Mouse (Mus musculus) forebrain, embryonic 10.5 days (tissue): ENCODE data around the gene Mns1. TPM values are rescaled to one million over a fixed set of nuclear protein-coding genes. Genes with fewer than 3 reads are reported as not detected.
A peak's percentile ranks its signal among the peaks of the same experiment; 100 is the strongest.
"Not testable (repeated sequence)": the region's sequence is repeated elsewhere in the genome, so short reads cannot be mapped to it uniquely, and the experiment has no call there.

Experiments
- DNase-seq: peaks from one replicate; pipeline ENCODE4 v3.0.0-alpha.2; 2017; ENCODE audit warnings: low spot score; ENCODE audit errors: extremely low spot score
- H3K27ac ChIP-seq: fragments of 300-500 bp; sonication (generic); 2 replicates; pipeline ENCODE4 v1.5.1; 2016; ENCODE audit warnings: mild to moderate bottlenecking
- H3K27me3 ChIP-seq: fragments of 300-500 bp; sonication (generic); 2 replicates; pipeline ENCODE4 v1.6.1; 2016; ENCODE audit warnings: mild to moderate bottlenecking; ENCODE audit not compliant: poor library complexity, severe bottlenecking
- H3K36me3 ChIP-seq: fragments of 300-500 bp; sonication (generic); replicated peaks from 2 replicates; pipeline ENCODE4 v1.6.1; 2016; ENCODE audit warnings: mild to moderate bottlenecking, moderate library complexity
- H3K4me1 ChIP-seq: fragments of 300-500 bp; sonication (generic); 2 replicates; pipeline ENCODE4 v1.6.1; 2016
- H3K4me3 ChIP-seq: fragments of 300-500 bp; sonication (generic); 2 replicates; pipeline ENCODE4 v1.5.1; 2016; ENCODE audit warnings: mild to moderate bottlenecking, moderate library complexity
- H3K9me3 ChIP-seq: fragments of 300-500 bp; sonication (generic); 2 replicates; pipeline ENCODE4 v1.6.1; 2016; ENCODE audit warnings: mild to moderate bottlenecking, moderate library complexity
- WGBS: fragments of 180-500 bp; shearing (Covaris S2); methylation state at CpG from one replicate; pipeline ENCODE4 v1.1.7; 2016; 5-methylcytosine and 5-hydroxymethylcytosine counted together
- polyA plus RNA-seq: library from polyadenylated mRNA; unstranded; fragments of >200 nt; fragmentation: Nextera tagmentation; extraction: Ambion mirVana; gene quantifications from 2 replicates; pipeline ENCODE4 v1.2.1, GENCODE M21; 2016

Gene Mns1
- polyA plus RNA-seq = 61.8 and 67.6 TPM in 2 replicates

DNA sequence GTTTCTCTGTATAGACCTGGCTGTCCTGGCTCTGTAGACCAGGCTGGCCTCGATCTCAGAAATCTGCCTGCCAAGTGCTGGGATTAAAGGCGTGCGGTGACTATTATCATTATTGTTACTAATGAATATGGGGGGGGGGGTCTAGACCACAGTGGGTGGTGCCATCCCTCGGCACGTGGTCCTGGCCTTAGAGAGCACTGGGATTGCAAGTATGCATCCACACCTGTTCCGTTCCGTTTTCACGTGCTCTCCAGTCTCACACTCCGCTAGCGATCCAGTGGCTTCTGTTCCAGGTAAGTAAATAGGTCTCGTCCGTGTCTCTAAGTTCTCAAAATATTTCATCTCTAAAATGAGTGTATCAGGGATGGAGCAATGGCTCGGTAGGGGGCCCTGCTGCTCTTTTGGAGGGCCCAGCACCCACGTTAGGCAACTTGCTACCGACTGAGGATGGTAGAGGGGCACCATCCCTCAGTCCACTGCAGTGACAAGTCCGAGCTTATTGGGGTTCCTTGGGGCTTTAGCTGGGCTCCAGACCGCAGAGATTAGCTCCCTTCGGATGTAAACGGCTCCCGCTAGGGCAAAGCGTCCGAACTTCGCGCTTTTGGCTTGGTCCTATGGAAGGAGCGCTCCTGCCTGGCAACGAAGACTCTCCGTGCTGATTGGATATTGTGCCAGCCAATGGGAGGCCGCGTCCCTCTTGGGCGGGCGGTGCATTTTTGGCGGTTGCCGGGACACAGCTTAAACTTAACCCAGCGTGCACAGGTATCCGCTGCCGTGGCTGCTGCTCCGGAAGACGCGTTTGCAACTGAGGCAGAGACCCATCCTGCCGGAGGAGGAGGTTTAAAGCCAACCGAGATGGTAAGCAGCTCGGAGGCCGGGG lies at the start of gene Mns1:
Gene Mns1, plus strand, starts transcription at position 190 of the 880 bp plus-strand sequence.
- peaks cover 30% of the 10 kb centered on the region for H3K4me1 ChIP-seq
- H3K4me3 ChIP-seq = peak within 1 kb of the TSS; percentile 59
- no peaks in the 10 kb centered on the region for H3K27me3 ChIP-seq
- WGBS = 2% methylated on average over 43 of the region's 43 CpGs
- H3K27ac ChIP-seq = peak within 1 kb of the TSS; percentile 94
- DNase-seq = peak; percentile 96
- peaks cover 28% of the 10 kb centered on the region for H3K36me3 ChIP-seq
- no peaks in the 10 kb centered on the region for H3K9me3 ChIP-seq

GRCm38 (mm10) chr9:72388934-72389333 lies 48.9 kb upstream of the Mns1 start:
- no peaks in the 10 kb centered on the region for H3K36me3 ChIP-seq
- no peak overlapping the region for H3K4me3 ChIP-seq
- H3K9me3 ChIP-seq = no peaks in the 10 kb centered on the region
- peaks cover 11% of the 10 kb centered on the region for H3K4me1 ChIP-seq
- H3K27me3 ChIP-seq = no peaks in the 10 kb centered on the region
- DNase-seq = no peak
- no peak overlapping the region for H3K27ac ChIP-seq
- 90% methylated on average over 4 of the region's 4 CpGs for WGBS

DNA sequence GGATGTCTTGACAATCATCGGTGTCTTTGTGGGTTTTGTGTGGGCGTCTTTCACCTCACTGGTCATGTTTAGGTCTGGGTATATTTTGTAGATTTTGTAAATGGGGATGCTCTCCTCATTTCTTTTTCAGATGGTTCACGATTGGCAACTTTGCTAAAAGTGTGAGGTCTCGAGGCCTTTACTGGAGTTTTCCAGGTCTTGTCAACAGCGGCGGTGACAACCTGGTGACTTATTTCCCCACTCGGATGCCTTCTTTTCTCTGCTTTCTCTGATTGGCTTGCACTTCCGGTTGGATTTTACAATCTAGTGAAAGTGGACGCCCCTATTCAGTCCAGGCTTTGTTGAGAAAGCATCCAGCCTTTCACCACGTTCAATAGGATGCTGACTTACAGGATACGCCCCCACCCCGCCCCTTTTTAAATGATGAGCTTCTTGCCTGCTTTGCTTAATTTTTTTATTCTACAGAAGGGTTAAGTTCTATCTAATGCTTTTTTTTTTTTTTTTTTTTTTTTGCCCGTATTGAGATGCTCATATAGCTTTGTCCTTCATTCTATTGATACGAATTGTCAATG lies 48.3 kb upstream of the Mns1 start:
- Histone ChIP-seq H3K27ac (no peak overlapping the region), H3K4me3 (no peak overlapping the region), H3K4me1 (peaks cover 13% of the 10 kb centered on the region), H3K9me3 (no peaks in the 10 kb centered on the region), H3K27me3 (no peaks in the 10 kb centered on the region), H3K36me3 (no peaks in the 10 kb centered on the region)
- 78% methylated on average over 14 of the region's 14 CpGs for WGBS
- DNase-seq = no peak

- no peak for DNase-seq
- 89% methylated on average over 12 of the region's 12 CpGs for WGBS
- Histone ChIP-seq H3K27me3 (no peaks in the 10 kb centered on the region), H3K9me3 (no peaks in the 10 kb centered on the region), H3K4me3 (no peak overlapping the region), H3K27ac (no peak overlapping the region), H3K36me3 (no peaks in the 10 kb centered on the region), H3K4me1 (peaks cover 16% of the 10 kb centered on the region)
Observed at GRCm38 (mm10) chr9:72390321-72391077, 47.3 kb upstream of the Mns1 start.

DNA sequence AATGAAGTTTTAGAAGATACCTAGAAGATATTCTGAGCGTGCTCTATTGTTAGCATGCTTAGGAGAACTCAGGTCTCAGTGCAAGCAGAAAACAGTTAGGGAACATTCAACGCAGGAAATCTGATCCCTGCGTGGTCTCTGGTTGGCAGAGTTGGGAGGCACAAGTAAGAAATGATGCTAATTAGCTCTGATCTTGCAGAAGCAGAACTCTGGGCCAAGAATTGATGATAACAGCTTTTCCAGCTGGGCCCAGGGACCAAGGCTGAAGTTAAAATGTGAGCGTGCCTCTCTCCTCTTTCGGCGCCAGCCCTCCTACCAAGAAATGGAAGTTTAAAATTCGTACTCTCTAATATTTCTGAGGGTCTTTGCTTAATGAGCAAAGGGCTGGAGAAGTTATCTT lies 45.1 kb upstream of the Mns1 start:
- Histone ChIP-seq H3K27ac (no peak overlapping the region), H3K36me3 (no peaks in the 10 kb centered on the region), H3K4me3 (no peak overlapping the region), H3K4me1 (peaks cover 16% of the 10 kb centered on the region), H3K27me3 (no peaks in the 10 kb centered on the region), H3K9me3 (no peaks in the 10 kb centered on the region)
- DNase-seq = no peak
- 88% methylated on average over 7 of the region's 7 CpGs for WGBS

- H3K27me3 ChIP-seq = no peaks in the 10 kb centered on the region
- 81% methylated on average over 15 of the region's 15 CpGs for WGBS
- H3K4me1 ChIP-seq = peaks cover 16% of the 10 kb centered on the region
- no peak overlapping the region for H3K4me3 ChIP-seq
- DNase-seq = no peak
- H3K36me3 ChIP-seq = no peaks in the 10 kb centered on the region
- no peak overlapping the region for H3K27ac ChIP-seq
- no peaks in the 10 kb centered on the region for H3K9me3 ChIP-seq
Observed at GRCm38 (mm10) chr9:72393238-72393637, 44.6 kb upstream of the Mns1 start.

- no peak overlapping the region for H3K4me3 ChIP-seq
- peaks cover 4% of the 10 kb centered on the region; the same call in 1 of the 2 replicates for H3K9me3 ChIP-seq
- no peak for DNase-seq
- H3K27me3 ChIP-seq = no peaks in the 10 kb centered on the region
- no peaks in the 10 kb centered on the region for H3K36me3 ChIP-seq
- 84% methylated on average over 8 of the region's 8 CpGs for WGBS
- H3K4me1 ChIP-seq = peaks cover 16% of the 10 kb centered on the region
- no peak overlapping the region for H3K27ac ChIP-seq
Observed at GRCm38 (mm10) chr9:72393869-72394341, 43.9 kb upstream of the Mns1 start.

- Histone ChIP-seq H3K9me3 (peaks cover 4% of the 10 kb centered on the region; the same call in 1 of the 2 replicates), H3K27me3 (no peaks in the 10 kb centered on the region), H3K4me3 (no peak overlapping the region), H3K27ac (no peak overlapping the region), H3K36me3 (no peaks in the 10 kb centered on the region), H3K4me1 (peaks cover 5% of the 10 kb centered on the region; the same call in 1 of the 2 replicates)
- WGBS = 46% methylated on average over 4 of the region's 4 CpGs
- no peak for DNase-seq
Observed at GRCm38 (mm10) chr9:72400121-72400520, 37.7 kb upstream of the Mns1 start.

DNA sequence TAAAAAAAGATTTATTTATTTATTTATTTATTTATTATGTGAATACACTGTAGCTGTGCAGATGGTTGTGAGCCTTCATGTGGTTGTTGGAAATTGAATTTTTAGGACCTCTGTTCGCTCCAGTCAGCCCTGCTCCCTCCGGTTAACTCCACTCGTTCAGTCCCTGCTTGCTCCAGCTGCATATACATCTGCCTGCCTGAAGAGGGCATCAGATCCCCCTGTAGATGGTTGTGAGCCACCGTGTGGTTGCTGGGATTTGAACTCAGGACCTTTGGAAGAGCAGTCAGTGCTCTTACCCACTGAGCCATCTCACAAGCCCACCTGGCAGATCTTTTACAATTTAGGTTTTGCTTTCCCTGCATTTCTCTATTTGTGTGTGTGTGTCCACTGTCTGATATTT lies 36.0 kb upstream of the Mns1 start:
- H3K4me1 ChIP-seq, H3K27ac ChIP-seq, H3K4me3 ChIP-seq, H3K36me3 ChIP-seq, H3K9me3 ChIP-seq, DNase-seq, H3K27me3 ChIP-seq: not testable (repeated sequence)
- 74% methylated on average over 4 of the region's 4 CpGs for WGBS

GRCm38 (mm10) chr9:72403421-72403820 lies 34.4 kb upstream of the Mns1 start:
- peaks cover 8% of the 10 kb centered on the region; the same call in 1 of the 2 replicates for H3K4me1 ChIP-seq
- no peak for DNase-seq
- H3K9me3 ChIP-seq = peaks cover 4% of the 10 kb centered on the region; the same call in 1 of the 2 replicates
- H3K27ac ChIP-seq = no peak overlapping the region
- no peak overlapping the region for H3K4me3 ChIP-seq
- 80% methylated on average over 6 of the region's 6 CpGs for WGBS
- H3K36me3 ChIP-seq = no peaks in the 10 kb centered on the region
- H3K27me3 ChIP-seq = no peaks in the 10 kb centered on the region

DNA sequence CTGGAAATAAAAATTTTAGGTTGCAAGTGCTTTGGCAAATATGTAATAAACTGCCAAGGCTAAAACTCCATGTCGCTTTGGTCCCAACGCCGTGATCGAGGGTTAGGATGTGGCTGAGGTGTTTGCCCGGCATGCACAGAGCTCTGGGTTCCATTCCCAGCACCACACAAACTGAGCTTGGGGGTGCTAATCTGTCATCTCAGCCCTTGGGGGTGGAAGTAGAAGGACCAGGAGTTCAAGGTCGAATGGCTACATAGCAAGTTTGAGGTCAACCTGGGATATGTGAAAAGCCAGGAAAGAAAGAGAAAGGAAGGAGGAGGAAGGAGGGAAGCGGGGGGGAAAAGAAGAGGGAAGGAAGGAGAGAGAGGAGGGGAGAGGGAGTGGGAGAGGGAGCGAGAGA lies 33.4 kb upstream of the Mns1 start:
- H3K4me3 ChIP-seq = no peak overlapping the region
- 90% methylated on average over 8 of the region's 8 CpGs for WGBS
- H3K27ac ChIP-seq = no peak overlapping the region
- H3K27me3 ChIP-seq = peaks cover 4% of the 10 kb centered on the region
- DNase-seq = no peak
- no peaks in the 10 kb centered on the region for H3K36me3 ChIP-seq
- peaks cover 11% of the 10 kb centered on the region; the same call in 1 of the 2 replicates for H3K4me1 ChIP-seq
- no peaks in the 10 kb centered on the region for H3K9me3 ChIP-seq

GRCm38 (mm10) chr9:72404934-72405333 lies 32.9 kb upstream of the Mns1 start:
- H3K4me3 ChIP-seq = no peak overlapping the region
- peaks cover 11% of the 10 kb centered on the region; the same call in 1 of the 2 replicates for H3K4me1 ChIP-seq
- no peak overlapping the region for H3K27ac ChIP-seq
- DNase-seq = no peak
- peaks cover 9% of the 10 kb centered on the region for H3K27me3 ChIP-seq
- no peaks in the 10 kb centered on the region for H3K9me3 ChIP-seq
- WGBS = 79% methylated on average over 3 of the region's 3 CpGs
- H3K36me3 ChIP-seq = no peaks in the 10 kb centered on the region
